Mouse (Mus musculus) CH12F3 (cell line): Measurements from ENCODE around the gene Asns.

Experiments used
- in situ Hi-C: fragments of 300-500 bp; cut with MboI; formaldehyde crosslinking; loops from 2 replicates; pipeline ENCODE4 v1.14.3; 2020; ENCODE audit warnings: low sequenced_read_pairs

Gene Asns

GRCm38 (mm10) chr6:7692884-7693585 is at the start of gene Asns:
Asns (minus strand) TSS chr6:7693254.
- in situ Hi-C loops, result no loop called here

- in situ Hi-C loops, result no loop called here
These were observed 48.7 kb upstream of the Asns start for GRCm38 (mm10) chr6:7741721-7742120.

GRCm38 (mm10) chr6:7737842-7738241 is 44.8 kb upstream of the Asns start:
- in situ Hi-C loops, result loop anchor here (5.0 kb wide), 1 partner anchor 239 kb away; no protein-coding TSS in a partner anchor

GRCm38 (mm10) chr6:7732754-7733708 is 40.0 kb upstream of the Asns start:
- in situ Hi-C loops, result no loop called here

GRCm38 (mm10) chr6:7732097-7732496 is 39.0 kb upstream of the Asns start:
- in situ Hi-C loops, result no loop called here

- in situ Hi-C loops, result no loop called here
These were observed 36.1 kb upstream of the Asns start for GRCm38 (mm10) chr6:7729128-7729527.

GRCm38 (mm10) chr6:7728241-7728640 is 35.2 kb upstream of the Asns start:
- in situ Hi-C loops, result no loop called here

- in situ Hi-C loops, result no loop called here
These were observed 23.2 kb upstream of the Asns start for GRCm38 (mm10) chr6:7716236-7716635.

GRCm38 (mm10) chr6:7714230-7714629 is 21.2 kb upstream of the Asns start:
- in situ Hi-C loops, result no loop called here

- in situ Hi-C loops, result no loop called here
These were observed 18.8 kb upstream of the Asns start for GRCm38 (mm10) chr6:7711837-7712330.

- in situ Hi-C loops, result no loop called here
These were observed 15.2 kb upstream of the Asns start for GRCm38 (mm10) chr6:7708246-7708645.

GRCm38 (mm10) chr6:7706796-7707195 is 13.7 kb upstream of the Asns start:
- in situ Hi-C loops, result no loop called here

GRCm38 (mm10) chr6:7697999-7698699 is 5.1 kb upstream of the Asns start:
- in situ Hi-C loops, result no loop called here

- in situ Hi-C loops, result no loop called here
These were observed 4.1 kb upstream of the Asns start for GRCm38 (mm10) chr6:7697077-7697643.

GRCm38 (mm10) chr6:7696641-7697040 is 3.6 kb upstream of the Asns start:
- in situ Hi-C loops, result no loop called here

- in situ Hi-C loops, result no loop called here
These were observed 2.8 kb upstream of the Asns start for GRCm38 (mm10) chr6:7695901-7696300.

GRCm38 (mm10) chr6:7693666-7694065 is 612 bp upstream of the Asns start:
- in situ Hi-C loops, result no loop called here

- in situ Hi-C loops, result no loop called here
These were observed 603 bp downstream of the Asns start for GRCm38 (mm10) chr6:7692451-7692850.

GRCm38 (mm10) chr6:7692037-7692436 is 1.0 kb downstream of the Asns start:
- in situ Hi-C loops, result no loop called here

GRCm38 (mm10) chr6:7690456-7690855 is 2.6 kb downstream of the Asns start:
- in situ Hi-C loops, result no loop called here

GRCm38 (mm10) chr6:7689180-7689579 is 3.9 kb downstream of the Asns start:
- in situ Hi-C loops, result no loop called here
